Comparison of ENCODE assay signal across 27 mouse cellular contexts in genomic region chr9:75235696-75236095, GRCm38 (mm10). TPM values are rescaled to one million over a fixed set of nuclear protein-coding genes. Genes with fewer than 3 reads are reported as not detected.
A peak's percentile ranks its signal among the peaks of the same experiment; 100 is the strongest.
DNase-seq lines count a peak whose midpoint lies in the region; ATAC-seq and TF ChIP-seq lines count a peak whose summit lies in the region.
"Had no signal": no experiment of that assay in that cellular context is flagged by ENCODE, and none has a peak within 500 bp of the region (broad histone marks: within the 10 kb centered on the region; RNA-seq: fewer than 3 reads in every experiment).

No protein-coding gene starts in this region.

- WGBS in heart, embryonic 12.5 days: 75% methylated on average over 2 of the region's 2 CpGs
- WGBS in midbrain, embryonic 11.5 days: 72% methylated on average over 2 of the region's 2 CpGs
- 45% methylated on average over 2 of the region's 2 CpGs for WGBS in midbrain, embryonic 15.5 days
- 50% methylated on average over 2 of the region's 2 CpGs for WGBS in stomach, postnatal 0 days

- peak; percentile 74 for DNase-seq in heart, adult 11 months
- no peak for DNase-seq in left cerebral cortex, adult 2 months (ENCODE audit: extremely low spot score in 1 of 2, low spot score in 2 of 2)
- no peak for DNase-seq in left cerebral cortex, adult 9 months (ENCODE audit: low spot score in 2 of 2)
- peak; percentile 39 for DNase-seq in midbrain, embryonic 11.5 days (ENCODE audit: low spot score, missing footprints)
- peak; percentile 60 for DNase-seq in stomach, postnatal 0 days (ENCODE audit: low spot score)
- DNase-seq in urinary bladder, adult 18-20 months (ENCODE audit: low spot score in 2 of 2): no peak
- DNase-seq: adrenal gland, postnatal 25 days; cerebellum, adult 11-12 months; gastrocnemius, postnatal 36 days; kidney, adult 18-20 months; liver, embryonic 13.5 days; thymus, adult 18-20 months; thymus, postnatal 25 days had no signal

- no peak overlapping the region for H3K4me2 ChIP-seq in heart, embryonic 12.5 days
- H3K4me2 ChIP-seq in midbrain, embryonic 11.5 days: no peak overlapping the region
- no peak overlapping the region for H3K4me2 ChIP-seq in midbrain, embryonic 15.5 days
- no peak overlapping the region for H3K4me2 ChIP-seq in stomach, postnatal 0 days (replicated peaks; ENCODE audit: low read depth)
- H3K4me2 ChIP-seq: embryonic facial prominence, embryonic 15.5 days; forebrain, embryonic 13.5 days; kidney, embryonic 15.5 days; limb, embryonic 15.5 days; liver, embryonic 13.5 days; neural tube, embryonic 12.5 days had no signal

- H3K27me3 ChIP-seq in heart, embryonic 12.5 days (replicated peaks): peaks cover 27% of the 10 kb centered on the region
- peaks cover 20% of the 10 kb centered on the region for H3K27me3 ChIP-seq in midbrain, embryonic 11.5 days (ENCODE audit: control insufficient read depth, insufficient read depth, low read length)
- H3K27me3 ChIP-seq in midbrain, embryonic 15.5 days (replicated peaks): peaks cover 26% of the 10 kb centered on the region; the same call in 1 of the 2 replicates
- H3K27me3 ChIP-seq in stomach, postnatal 0 days (ENCODE audit: control insufficient read depth, insufficient read depth, low read length): 0 out of 2 replicates have a peak, but pooled peaks cover 3% of the 10 kb centered on the region
- H3K27me3 ChIP-seq: Patski had no signal

- no peak overlapping the region for H3K27ac ChIP-seq in heart, embryonic 12.5 days (ENCODE audit: poor library complexity, severe bottlenecking)
- H3K27ac ChIP-seq in left cerebral cortex, adult 2 months: peak overlapping the region; percentile 93
- H3K27ac ChIP-seq in midbrain, embryonic 11.5 days (ENCODE audit: low read depth, low read length): no peak overlapping the region
- no peak overlapping the region for H3K27ac ChIP-seq in midbrain, embryonic 15.5 days
- H3K27ac ChIP-seq in stomach, postnatal 0 days (replicated peaks): peak overlapping the region; percentile 89
- H3K27ac ChIP-seq: embryonic facial prominence, embryonic 10.5 days; embryonic facial prominence, embryonic 15.5 days; forebrain, embryonic 13.5 days; kidney, embryonic 15.5 days; limb, embryonic 10.5 days; limb, embryonic 15.5 days; liver, embryonic 13.5 days; midbrain, embryonic 10.5 days; neural tube, embryonic 12.5 days had no signal

- no peaks in the 10 kb centered on the region for H3K36me3 ChIP-seq in heart, embryonic 12.5 days
- H3K36me3 ChIP-seq in midbrain, embryonic 11.5 days (ENCODE audit: control insufficient read depth, insufficient read depth, low read length): no peaks in the 10 kb centered on the region
- no peaks in the 10 kb centered on the region for H3K36me3 ChIP-seq in midbrain, embryonic 15.5 days (replicated peaks)
- H3K36me3 ChIP-seq in stomach, postnatal 0 days (ENCODE audit: control insufficient read depth, insufficient read depth, low read length): no peaks in the 10 kb centered on the region
- H3K36me3 ChIP-seq: embryonic facial prominence, embryonic 10.5 days; embryonic facial prominence, embryonic 15.5 days; kidney, embryonic 15.5 days; limb, embryonic 10.5 days; limb, embryonic 15.5 days; liver, embryonic 13.5 days; midbrain, embryonic 10.5 days; neural tube, embryonic 12.5 days had no signal

- H3K4me1 ChIP-seq in heart, embryonic 12.5 days (replicated peaks): peaks cover 24% of the 10 kb centered on the region
- H3K4me1 ChIP-seq in midbrain, embryonic 11.5 days (ENCODE audit: control insufficient read depth, insufficient read depth, low read length): peaks cover 6% of the 10 kb centered on the region
- H3K4me1 ChIP-seq in midbrain, embryonic 15.5 days: peaks cover 8% of the 10 kb centered on the region; the same call in 1 of the 2 replicates
- H3K4me1 ChIP-seq in stomach, postnatal 0 days (replicated peaks; ENCODE audit: control insufficient read depth, insufficient read depth): no peaks in the 10 kb centered on the region

- intact Hi-C loops in left cerebral cortex, adult 2 months (cut with DNase I): no loop called here

- TF ChIP-seq EP300 in stomach, postnatal 0 days (optimal IDR thresholded peaks at IDR 0.05): no peak

- TF ChIP-seq CTCF in left cerebral cortex, adult 2 months (IDR thresholded peaks at IDR 0.05): no peak
- TF ChIP-seq CTCF in stomach, postnatal 0 days (IDR thresholded peaks at IDR 0.05; ENCODE audit: low read depth): no peak

- H3K4me3 ChIP-seq in heart, embryonic 12.5 days: no peak overlapping the region
- H3K4me3 ChIP-seq in left cerebral cortex, adult 2 months: no peak overlapping the region
- H3K4me3 ChIP-seq in midbrain, embryonic 11.5 days (ENCODE audit: low read depth, low read length): no peak overlapping the region
- H3K4me3 ChIP-seq in midbrain, embryonic 15.5 days: no peak overlapping the region
- no peak overlapping the region for H3K4me3 ChIP-seq in stomach, postnatal 0 days (ENCODE audit: low read depth, low read length)
- H3K4me3 ChIP-seq: embryonic facial prominence, embryonic 10.5 days; embryonic facial prominence, embryonic 15.5 days; forebrain, embryonic 13.5 days; kidney, embryonic 15.5 days; limb, embryonic 10.5 days; limb, embryonic 15.5 days; liver, embryonic 13.5 days; midbrain, embryonic 10.5 days; myocyte; neural tube, embryonic 12.5 days had no signal

- no peaks in the 10 kb centered on the region; the same call in 1 of the 2 replicates for H3K9me3 ChIP-seq in heart, embryonic 12.5 days (replicated peaks)
- H3K9me3 ChIP-seq in midbrain, embryonic 11.5 days (ENCODE audit: control insufficient read depth, low read length): no peaks in the 10 kb centered on the region
- no peaks in the 10 kb centered on the region for H3K9me3 ChIP-seq in midbrain, embryonic 15.5 days
- no peaks in the 10 kb centered on the region for H3K9me3 ChIP-seq in stomach, postnatal 0 days (ENCODE audit: control insufficient read depth, low read length)
- H3K9me3 ChIP-seq: embryonic facial prominence, embryonic 10.5 days; embryonic facial prominence, embryonic 15.5 days; forebrain, embryonic 13.5 days; kidney, embryonic 15.5 days; limb, embryonic 10.5 days; limb, embryonic 15.5 days; liver, embryonic 13.5 days; midbrain, embryonic 10.5 days; neural tube, embryonic 12.5 days had no signal

- no peak for ATAC-seq in heart, embryonic 12.5 days (ENCODE audit: insufficient number of reproducible peaks, low FRiP score)
- no peak for ATAC-seq in midbrain, embryonic 11.5 days (ENCODE audit: low FRiP score)
- ATAC-seq in midbrain, embryonic 15.5 days (replicated peaks): no peak
- ATAC-seq in stomach, postnatal 0 days (ENCODE audit: low FRiP score, low TSS enrichment): 0 out of 2 replicates have a peak, but pooled peaks have one; percentile 14
- ATAC-seq: forebrain, embryonic 13.5 days; hindbrain, embryonic 16.5 days had no signal

- H3K9ac ChIP-seq in heart, embryonic 12.5 days: no peak overlapping the region
- no peak overlapping the region for H3K9ac ChIP-seq in midbrain, embryonic 11.5 days (ENCODE audit: low read length)
- no peak overlapping the region for H3K9ac ChIP-seq in midbrain, embryonic 15.5 days
- H3K9ac ChIP-seq in stomach, postnatal 0 days (ENCODE audit: low read length): no peak overlapping the region
- H3K9ac ChIP-seq: embryonic facial prominence, embryonic 15.5 days; forebrain, embryonic 13.5 days; kidney, embryonic 15.5 days; limb, embryonic 15.5 days; liver, embryonic 13.5 days; neural tube, embryonic 12.5 days had no signal

RNA-seq across cellular contexts. Expression of gene Myo5c, which starts 3.9 kb away (rescaled TPM):
- polyA plus RNA-seq in heart, embryonic 12.5 days (2016; fragmentation: Nextera tagmentation; extraction: Ambion mirVana): 1.2 and 1.3 TPM in 2 replicates
- 1 to 10 TPM; 7.0 to 7.2 TPM for total RNA-seq in left cerebral cortex, adult 2 months (2021)
- 0.40 and 0.56 TPM in 2 replicates for polyA plus RNA-seq in midbrain, embryonic 11.5 days (2014; fragmentation: Nextera tagmentation; extraction: Ambion mirVana)
- polyA plus RNA-seq in midbrain, embryonic 15.5 days (2015; fragmentation: Nextera tagmentation; extraction: Ambion mirVana): 0.32 and 0.56 TPM in 2 replicates
- polyA plus RNA-seq in stomach, postnatal 0 days (2015; fragmentation: Nextera tagmentation; extraction: Ambion mirVana): 11.4 and 13.2 TPM in 2 replicates
- total RNA-seq: MEL had no signal

Comparison
In these comparisons a context has a peak if more than half of its experiments do, and no peak if none do; other contexts are left out.
1. DNase-seq: peak in heart, adult 11 months (single experiment), midbrain, embryonic 11.5 days (single experiment) and stomach, postnatal 0 days (single experiment); none in left cerebral cortex, adult 2 months (0 of 2), left cerebral cortex, adult 9 months (0 of 2) and urinary bladder, adult 18-20 months (0 of 2).
2. H3K27ac ChIP-seq: peak in left cerebral cortex, adult 2 months (single experiment) and stomach, postnatal 0 days (single experiment); none in heart, embryonic 12.5 days (single experiment), midbrain, embryonic 11.5 days (single experiment) and midbrain, embryonic 15.5 days (single experiment).